Mouse (Mus musculus) limb, embryonic 12.5 days (tissue): ENCODE results near the gene Themis. TPM values are rescaled to one million over a fixed set of nuclear protein-coding genes. Genes with fewer than 3 reads are reported as not detected.

Experiments
- ATAC-seq: fragments of 200-750 bp; cut with Nextera tagmentation; 2 replicates; pipeline ENCODE4 v1.8.0; 2017; ENCODE audit warnings: low read depth, moderate TSS enrichment; ENCODE audit not compliant: insufficient number of reproducible peaks, insufficient read depth, low FRiP score, low TSS enrichment
- H3K27ac ChIP-seq: fragments of 300-500 bp; sonication (generic); 2 replicates; pipeline ENCODE4 v1.5.1; 2016; ENCODE audit warnings: mild to moderate bottlenecking, moderate library complexity
- H3K27me3 ChIP-seq: fragments of 300-500 bp; sonication (generic); 2 replicates; pipeline ENCODE4 v1.6.1; 2016; ENCODE audit warnings: mild to moderate bottlenecking, moderate library complexity
- H3K36me3 ChIP-seq: fragments of 300-500 bp; sonication (generic); 2 replicates; pipeline ENCODE4 v1.6.1; 2016; ENCODE audit warnings: mild to moderate bottlenecking, moderate library complexity
- H3K4me1 ChIP-seq: fragments of 300-500 bp; sonication (generic); replicated peaks from 2 replicates; pipeline ENCODE4 v1.6.1; 2016
- H3K4me2 ChIP-seq: fragments of 300-500 bp; sonication (generic); 2 replicates; pipeline ENCODE4 v1.6.1; 2016; ENCODE audit warnings: mild to moderate bottlenecking, moderate library complexity
- H3K4me3 ChIP-seq: fragments of 300-500 bp; sonication (generic); replicated peaks from 2 replicates; pipeline ENCODE4 v1.5.1; 2016; ENCODE audit warnings: mild to moderate bottlenecking
- H3K9ac ChIP-seq: fragments of 300-500 bp; sonication (generic); replicated peaks from 2 replicates; pipeline ENCODE4 v1.6.1; 2016; ENCODE audit warnings: mild to moderate bottlenecking, moderate library complexity
- H3K9me3 ChIP-seq: fragments of 300-500 bp; sonication (generic); 2 replicates; pipeline ENCODE4 v1.6.1; 2016; ENCODE audit warnings: mild to moderate bottlenecking, moderate library complexity
- WGBS: fragments of 180-500 bp; shearing (Covaris S2); methylation state at CpG from one replicate; pipeline ENCODE4 v1.1.7; 2016; 5-methylcytosine and 5-hydroxymethylcytosine counted together
- polyA plus RNA-seq: library from polyadenylated mRNA; unstranded; fragments of >200 nt; fragmentation: Nextera tagmentation; extraction: Ambion mirVana; gene quantifications from 2 replicates; pipeline ENCODE4 v1.2.1, GENCODE M21; 2016

Gene Themis
- polyA plus RNA-seq, 1 experiment from 2014 or later: not detected

- no peak overlapping the region for H3K4me2 ChIP-seq
- H3K4me1 ChIP-seq: no peaks in the 10 kb centered on the region
- no peaks in the 10 kb centered on the region for H3K27me3 ChIP-seq
- H3K9ac ChIP-seq: no peak overlapping the region
- no peaks in the 10 kb centered on the region for H3K36me3 ChIP-seq
- no peak for ATAC-seq
- H3K27ac ChIP-seq: no peak overlapping the region
- no peak overlapping the region for H3K4me3 ChIP-seq
- no peaks in the 10 kb centered on the region for H3K9me3 ChIP-seq
- 85% methylated on average over 6 of the region's 6 CpGs for WGBS
These were observed 26.8 kb downstream of the Themis start for GRCm38 (mm10) chr10:28694981-28695380.

GRCm38 (mm10) chr10:28696032-28696431, 27.9 kb downstream of the Themis start:
- Histone ChIP-seq H3K4me1 (no peaks in the 10 kb centered on the region), H3K27ac (no peak overlapping the region), H3K36me3 (no peaks in the 10 kb centered on the region), H3K4me2 (no peak overlapping the region), H3K27me3 (no peaks in the 10 kb centered on the region), H3K4me3 (no peak overlapping the region), H3K9ac (no peak overlapping the region), H3K9me3 (no peaks in the 10 kb centered on the region)
- ATAC-seq: no peak
- WGBS: 87% methylated on average over 1 of the region's 1 CpGs

- no peak for ATAC-seq
- no peaks in the 10 kb centered on the region for H3K4me1 ChIP-seq
- H3K9me3 ChIP-seq: no peaks in the 10 kb centered on the region
- H3K4me3 ChIP-seq: no peak overlapping the region
- H3K36me3 ChIP-seq: no peaks in the 10 kb centered on the region
- H3K4me2 ChIP-seq: no peak overlapping the region
- H3K9ac ChIP-seq: no peak overlapping the region
- no peak overlapping the region for H3K27ac ChIP-seq
- no peaks in the 10 kb centered on the region for H3K27me3 ChIP-seq
These were observed 30.0 kb downstream of the Themis start for GRCm38 (mm10) chr10:28698175-28698574.

- no peak for ATAC-seq
- Histone ChIP-seq H3K4me3 (no peak overlapping the region), H3K27me3 (no peaks in the 10 kb centered on the region), H3K4me1 (no peaks in the 10 kb centered on the region), H3K27ac (no peak overlapping the region), H3K9me3 (no peaks in the 10 kb centered on the region), H3K4me2 (no peak overlapping the region), H3K9ac (no peak overlapping the region), H3K36me3 (no peaks in the 10 kb centered on the region)
- 71% methylated on average over 3 of the region's 3 CpGs for WGBS
These were observed 53.7 kb downstream of the Themis start for GRCm38 (mm10) chr10:28721828-28722227.

- H3K9me3 ChIP-seq: no peaks in the 10 kb centered on the region
- no peaks in the 10 kb centered on the region for H3K36me3 ChIP-seq
- no peaks in the 10 kb centered on the region for H3K27me3 ChIP-seq
- H3K4me1 ChIP-seq: no peaks in the 10 kb centered on the region
- H3K4me3 ChIP-seq: no peak overlapping the region
- H3K9ac ChIP-seq: no peak overlapping the region
- H3K27ac ChIP-seq: no peak overlapping the region
- 79% methylated on average over 7 of the region's 7 CpGs for WGBS
- H3K4me2 ChIP-seq: no peak overlapping the region
- no peak for ATAC-seq
These were observed 55.1 kb downstream of the Themis start for GRCm38 (mm10) chr10:28723266-28723665.

- Histone ChIP-seq H3K36me3 (no peaks in the 10 kb centered on the region), H3K9ac (no peak overlapping the region), H3K4me3 (no peak overlapping the region), H3K4me1 (no peaks in the 10 kb centered on the region), H3K4me2 (no peak overlapping the region), H3K9me3 (no peaks in the 10 kb centered on the region), H3K27me3 (no peaks in the 10 kb centered on the region), H3K27ac (no peak overlapping the region)
- no peak for ATAC-seq
- WGBS: 13% methylated on average over 2 of the region's 2 CpGs
These were observed 62.0 kb downstream of the Themis start for GRCm38 (mm10) chr10:28730122-28730521.

- 82% methylated on average over 1 of the region's 1 CpGs for whole genome bisulfite sequencing
- no peak for ATAC-seq
These were observed 69.8 kb downstream of the Themis start for GRCm38 (mm10) chr10:28737953-28738352.

GRCm38 (mm10) chr10:28746426-28746825, 78.3 kb downstream of the Themis start:
- H3K4me3 ChIP-seq: no peak overlapping the region
- no peak overlapping the region for H3K4me2 ChIP-seq
- H3K9ac ChIP-seq: no peak overlapping the region
- no peaks in the 10 kb centered on the region for H3K9me3 ChIP-seq
- H3K4me1 ChIP-seq: no peaks in the 10 kb centered on the region
- H3K27ac ChIP-seq: no peak overlapping the region
- H3K36me3 ChIP-seq: no peaks in the 10 kb centered on the region
- ATAC-seq: no peak
- no peaks in the 10 kb centered on the region for H3K27me3 ChIP-seq

More at GRCm38 (mm10) chr10:28737953-28738352, 69.8 kb downstream of the Themis start:
- 0 out of 2 replicates have a peak, but pooled peaks cover 4% of the 10 kb centered on the region for H3K9me3 ChIP-seq
- H3K4me3 ChIP-seq: no peak overlapping the region
- no peaks in the 10 kb centered on the region for H3K4me1 ChIP-seq
- H3K36me3 ChIP-seq: no peaks in the 10 kb centered on the region
- no peak overlapping the region for H3K9ac ChIP-seq
- no peak overlapping the region for H3K27ac ChIP-seq
- no peak overlapping the region for H3K4me2 ChIP-seq
- H3K27me3 ChIP-seq: no peaks in the 10 kb centered on the region

- Histone ChIP-seq H3K4me2 (no peak overlapping the region), H3K9me3 (no peaks in the 10 kb centered on the region), H3K27me3 (no peaks in the 10 kb centered on the region), H3K9ac (no peak overlapping the region), H3K36me3 (no peaks in the 10 kb centered on the region), H3K4me1 (no peaks in the 10 kb centered on the region), H3K27ac (no peak overlapping the region), H3K4me3 (no peak overlapping the region)
- ATAC-seq: no peak
- 76% methylated on average over 2 of the region's 2 CpGs for WGBS
These were observed 85.2 kb downstream of the Themis start for GRCm38 (mm10) chr10:28753321-28753720.

GRCm38 (mm10) chr10:28754927-28755326, 86.8 kb downstream of the Themis start:
- Histone ChIP-seq H3K27me3 (no peaks in the 10 kb centered on the region), H3K9me3 (no peaks in the 10 kb centered on the region), H3K36me3 (no peaks in the 10 kb centered on the region), H3K4me3 (no peak overlapping the region), H3K4me2 (no peak overlapping the region), H3K4me1 (no peaks in the 10 kb centered on the region), H3K27ac (no peak overlapping the region), H3K9ac (no peak overlapping the region)
- ATAC-seq: no peak

GRCm38 (mm10) chr10:28776777-28777402, 108.7 kb downstream of the Themis start:
- WGBS: 91% methylated on average over 5 of the region's 5 CpGs
- H3K4me3 ChIP-seq: no peak overlapping the region
- no peak overlapping the region for H3K4me2 ChIP-seq
- no peak for ATAC-seq
- no peaks in the 10 kb centered on the region for H3K36me3 ChIP-seq
- no peaks in the 10 kb centered on the region for H3K9me3 ChIP-seq
- no peak overlapping the region for H3K9ac ChIP-seq
- no peaks in the 10 kb centered on the region for H3K4me1 ChIP-seq
- H3K27ac ChIP-seq: no peak overlapping the region
- no peaks in the 10 kb centered on the region for H3K27me3 ChIP-seq

- H3K4me3 ChIP-seq: no peak overlapping the region
- H3K9ac ChIP-seq: no peak overlapping the region
- ATAC-seq: no peak
- no peaks in the 10 kb centered on the region for H3K9me3 ChIP-seq
- H3K27me3 ChIP-seq: no peaks in the 10 kb centered on the region
- 49% methylated on average over 4 of the region's 4 CpGs for WGBS
- H3K4me1 ChIP-seq: no peaks in the 10 kb centered on the region
- H3K27ac ChIP-seq: no peak overlapping the region
- H3K4me2 ChIP-seq: no peak overlapping the region
- H3K36me3 ChIP-seq: no peaks in the 10 kb centered on the region
These were observed 131.3 kb downstream of the Themis start for GRCm38 (mm10) chr10:28799469-28799868.
